Mouse (Mus musculus) E14TG2a.4 (cell line): ENCODE measurements at regions not wholly inside any gene's neighbourhood (a gene's known extent, or its start where the extent isn't known, plus 50 kb on each side); places are given as distances from the start of the nearest gene placed in this dataset.

Experiments used
- CTCF ChIP-seq: conservative IDR thresholded peaks from 2 replicates; pipeline ENCODE4 v1.5.1; 2014; ENCODE audit warnings: low read length
- NANOG ChIP-seq: IDR thresholded peaks from 2 replicates; pipeline ENCODE4 v1.6.1; 2014; ENCODE audit warnings: borderline replicate concordance, low read length, mixed read lengths
- POU5F1 ChIP-seq: IDR thresholded peaks from 2 replicates; pipeline ENCODE4 v1.6.1; 2014; ENCODE audit warnings: low read length, borderline replicate concordance

DNA sequence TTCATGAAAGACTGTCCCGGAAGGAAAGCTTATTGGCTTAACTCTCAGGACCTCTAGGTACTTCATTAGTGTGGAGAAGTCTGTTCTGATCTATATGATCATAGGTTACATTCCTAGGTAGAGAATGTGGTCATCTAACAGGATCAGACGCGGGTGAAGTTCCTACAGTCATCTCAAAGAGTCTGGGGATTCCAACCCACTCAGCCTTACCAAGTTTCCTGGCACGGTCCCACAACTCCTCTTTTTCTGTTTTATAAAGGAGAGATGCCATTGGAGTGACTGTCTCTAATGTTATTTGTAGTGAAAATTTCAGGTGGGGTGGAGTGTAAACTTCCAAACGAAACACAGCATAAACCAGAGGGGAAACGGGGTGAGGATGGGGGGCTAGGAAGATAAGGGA lies 233.4 kb upstream of the Gm21798 start:
- TF ChIP-seq CTCF (no peak), POU5F1 (no peak), NANOG (no peak)
